In the genomic region with DNA sequence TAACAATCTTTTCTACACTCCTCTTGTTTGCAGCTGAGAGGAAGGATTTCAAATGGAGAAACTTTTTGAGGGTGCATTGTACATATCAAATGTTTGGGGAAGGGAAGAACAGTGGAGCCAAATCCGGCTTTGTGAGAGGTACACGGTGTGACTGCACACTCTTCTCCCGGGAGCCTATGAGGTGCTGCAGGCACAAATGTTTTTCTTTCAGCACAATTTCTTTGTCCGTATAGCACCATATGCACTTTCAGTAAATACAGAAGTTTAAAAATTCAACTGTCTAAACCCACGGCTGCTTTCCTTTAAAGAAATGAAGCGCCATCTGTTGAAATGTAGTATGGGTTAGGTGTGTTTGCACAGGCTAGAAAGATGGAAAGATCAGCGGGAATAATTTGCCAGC, we compare ENCODE assay signal across 11 mouse cellular contexts. TPM values are rescaled to one million over a fixed set of nuclear protein-coding genes. Genes with fewer than 3 reads are reported as not detected.
DNase-seq lines count a peak whose midpoint lies in the region; ATAC-seq and TF ChIP-seq lines count a peak whose summit lies in the region.
"Had no signal": no experiment of that assay in that cellular context is flagged by ENCODE, and none has a peak within 500 bp of the region (broad histone marks: within the 10 kb centered on the region; RNA-seq: fewer than 3 reads in every experiment).

No protein-coding gene starts in this region.

- 81% methylated on average over 7 of the region's 7 CpGs for WGBS in heart, embryonic 11.5 days (ENCODE audit: insufficient replicate concordance)
- 31% methylated on average over 7 of the region's 7 CpGs for whole genome bisulfite sequencing in embryonic facial prominence, embryonic 14.5 days
- WGBS in limb, embryonic 14.5 days = 49% methylated on average over 7 of the region's 7 CpGs

- no peak for ATAC-seq in heart, embryonic 11.5 days (replicated peaks; ENCODE audit: insufficient number of reproducible peaks, low FRiP score, low TSS enrichment)
- peak; percentile 64 for ATAC-seq in embryonic facial prominence, embryonic 14.5 days (ENCODE audit: low read depth)
- ATAC-seq in limb, embryonic 14.5 days (ENCODE audit: low FRiP score, low read depth) = peak; percentile 67
- ATAC-seq: liver, postnatal 0 days had no signal

- no peaks in the 10 kb centered on the region for H3K27me3 ChIP-seq in heart, embryonic 11.5 days (ENCODE audit: control insufficient read depth, insufficient read depth, low read length)
- H3K27me3 ChIP-seq in embryonic facial prominence, embryonic 14.5 days (replicated peaks; ENCODE audit: control insufficient read depth, insufficient read depth, low read length) = no peaks in the 10 kb centered on the region
- H3K27me3 ChIP-seq in limb, embryonic 14.5 days (ENCODE audit: control insufficient read depth, insufficient read depth, low read length) = no peaks in the 10 kb centered on the region

- H3K4me1 ChIP-seq in heart, embryonic 11.5 days (ENCODE audit: control insufficient read depth, insufficient read depth, low read length) = no peaks in the 10 kb centered on the region
- H3K4me1 ChIP-seq in embryonic facial prominence, embryonic 14.5 days (ENCODE audit: control insufficient read depth, insufficient read depth, low read length) = peaks cover 17% of the 10 kb centered on the region
- peaks cover 9% of the 10 kb centered on the region for H3K4me1 ChIP-seq in limb, embryonic 14.5 days (ENCODE audit: control insufficient read depth, insufficient read depth, low read length)

- H3K4me3 ChIP-seq in heart, embryonic 11.5 days (ENCODE audit: low read depth, low read length) = no peak overlapping the region
- peak overlapping the region; percentile 38 for H3K4me3 ChIP-seq in embryonic facial prominence, embryonic 14.5 days (ENCODE audit: low read depth, low read length)
- H3K4me3 ChIP-seq in limb, embryonic 14.5 days (replicated peaks; ENCODE audit: low read length) = peak overlapping the region; percentile 37

- no peak for TF ChIP-seq POLR2A in limb, embryonic 14.5 days (IDR thresholded peaks at IDR 0.05; ENCODE audit: borderline replicate concordance, extremely low read depth, insufficient read depth, insufficient read length)

- DNase-seq in heart, adult 11 months = peak; percentile 79
- DNase-seq in brain, adult 2 months (ENCODE audit: low read depth, low spot score) = peak; percentile 70
- DNase-seq in embryonic facial prominence, embryonic 14.5 days (ENCODE audit: low spot score) = peak; percentile 63
- no peak for DNase-seq in limb, embryonic 14.5 days (ENCODE audit: low spot score)
- no peak for DNase-seq in cerebellum, adult 9-10 months
- no peak for DNase-seq in layer of hippocampus, adult 9-10 months (ENCODE audit: low spot score)
- DNase-seq: adrenal gland, adult 2 months; kidney, adult 2 months; layer of hippocampus, postnatal 36 days; liver, postnatal 0 days had no signal

- H3K9me3 ChIP-seq in heart, embryonic 11.5 days (replicated peaks; ENCODE audit: control insufficient read depth, low read length) = no peaks in the 10 kb centered on the region
- no peaks in the 10 kb centered on the region for H3K9me3 ChIP-seq in embryonic facial prominence, embryonic 14.5 days (ENCODE audit: control insufficient read depth, low read length)
- no peaks in the 10 kb centered on the region for H3K9me3 ChIP-seq in limb, embryonic 14.5 days (ENCODE audit: control insufficient read depth, low read length)

- H3K9ac ChIP-seq in heart, embryonic 11.5 days (ENCODE audit: low read depth, low read length) = no peak overlapping the region
- no peak overlapping the region for H3K9ac ChIP-seq in embryonic facial prominence, embryonic 14.5 days (ENCODE audit: low read depth, low read length)
- H3K9ac ChIP-seq in limb, embryonic 14.5 days (ENCODE audit: low read depth, low read length, severe bottlenecking) = no peak overlapping the region
- H3K9ac ChIP-seq: liver, postnatal 0 days had no signal

- no peaks in the 10 kb centered on the region for H3K36me3 ChIP-seq in heart, embryonic 11.5 days (ENCODE audit: control insufficient read depth, insufficient read depth, low read length)
- H3K36me3 ChIP-seq in embryonic facial prominence, embryonic 14.5 days (ENCODE audit: control insufficient read depth, insufficient read depth, low read length) = no peaks in the 10 kb centered on the region
- H3K36me3 ChIP-seq in limb, embryonic 14.5 days (ENCODE audit: control insufficient read depth, insufficient read depth, low read length) = no peaks in the 10 kb centered on the region

- H3K27ac ChIP-seq in heart, embryonic 11.5 days (ENCODE audit: low read depth, low read length) = no peak overlapping the region
- H3K27ac ChIP-seq in embryonic facial prominence, embryonic 14.5 days (replicated peaks; ENCODE audit: low read depth, low read length) = peak overlapping the region; percentile 88
- H3K27ac ChIP-seq in limb, embryonic 14.5 days (replicated peaks; ENCODE audit: low read depth, low read length) = peak overlapping the region; percentile 83

- H3K4me2 ChIP-seq in heart, embryonic 11.5 days = no peak overlapping the region
- H3K4me2 ChIP-seq in embryonic facial prominence, embryonic 14.5 days (ENCODE audit: low read depth, low read length) = peak overlapping the region; percentile 49
- peak overlapping the region; percentile 48; the same call in 1 of the 2 replicates for H3K4me2 ChIP-seq in limb, embryonic 14.5 days (replicated peaks; ENCODE audit: low read depth, low read length, severe bottlenecking)

RNA-seq across cellular contexts. Expression of gene Fap, which starts 0.4 kb away (rescaled TPM):
- polyA plus RNA-seq in heart, embryonic 11.5 days (2014; fragmentation: Nextera tagmentation; extraction: Ambion mirVana) = 0.56 and 1.3 TPM in 2 replicates
- 38.2 and 38.5 TPM in 2 replicates for polyA plus RNA-seq in embryonic facial prominence, embryonic 14.5 days (2014; fragmentation: Nextera tagmentation; extraction: Ambion mirVana)
- polyA plus RNA-seq in limb, embryonic 14.5 days (2012; rRNA removed) = 26.8 and 31.9 TPM in 2 replicates
- polyA plus RNA-seq in limb, embryonic 14.5 days (2014; fragmentation: Nextera tagmentation; extraction: Ambion mirVana) = 28.0 and 29.9 TPM in 2 replicates

Comparison
In these comparisons a context has a peak if more than half of its experiments do, and no peak if none do; other contexts are left out.
1. DNase-seq: peak in heart, adult 11 months (single experiment), brain, adult 2 months (single experiment) and embryonic facial prominence, embryonic 14.5 days (single experiment); none in limb, embryonic 14.5 days (single experiment), cerebellum, adult 9-10 months (single experiment) and layer of hippocampus, adult 9-10 months (single experiment).
2. RNA of gene Fap, which starts 0.4 kb away (polyA plus RNA-seq): 38.2 to 38.5 TPM in embryonic facial prominence, embryonic 14.5 days and 26.8 to 31.9 TPM in limb, embryonic 14.5 days; 0.56 to 1.3 TPM in heart, embryonic 11.5 days; every median in the first group is over 10 times any median in the second.